Mouse (Mus musculus) spleen, postnatal 36 days (tissue): ENCODE data around the gene Sptbn2.
"Not testable (repeated sequence)": the region's sequence is repeated elsewhere in the genome, so short reads cannot be mapped to it uniquely, and the experiment has no call there.

Experiments
- DNase-seq, 2 experiments: peaks; one replicate each; pipeline ENCODE4 v3.0.0; 2022; ENCODE audit warnings: low spot score in 2 of 2, mixed read lengths in 1 of 2

Sptbn2 gene

GRCm38 (mm10) chr19:4720671-4721244 is 9.8 kb downstream of the Sptbn2 start:
- DNase-seq = no peak

- DNase-seq = no peak
Observed at GRCm38 (mm10) chr19:4729186-4729585, 18.2 kb downstream of the Sptbn2 start.

GRCm38 (mm10) chr19:4733052-4733451 is 22.1 kb downstream of the Sptbn2 start:
- DNase-seq = no peak

- no peak for DNase-seq
Observed at GRCm38 (mm10) chr19:4737866-4738265, 26.9 kb downstream of the Sptbn2 start.

GRCm38 (mm10) chr19:4739053-4739452 is 28.1 kb downstream of the Sptbn2 start:
- no peak for DNase-seq

GRCm38 (mm10) chr19:4739762-4740161 is 28.8 kb downstream of the Sptbn2 start:
- DNase-seq = no peak

- DNase-seq = no peak
Observed at GRCm38 (mm10) chr19:4741482-4741881, 30.5 kb downstream of the Sptbn2 start.

- DNase-seq = no peak
Observed at GRCm38 (mm10) chr19:4742229-4742628, 31.3 kb downstream of the Sptbn2 start.

GRCm38 (mm10) chr19:4743524-4743923 is 32.6 kb downstream of the Sptbn2 start:
- DNase-seq = no peak

GRCm38 (mm10) chr19:4744026-4744425 is 33.1 kb downstream of the Sptbn2 start:
- DNase-seq = no peak

GRCm38 (mm10) chr19:4745057-4745456 is 34.1 kb downstream of the Sptbn2 start:
- no peak for DNase-seq

- no peak for DNase-seq
Observed at GRCm38 (mm10) chr19:4745681-4746080, 34.7 kb downstream of the Sptbn2 start.

- no peak for DNase-seq
Observed at GRCm38 (mm10) chr19:4746611-4747010, 35.6 kb downstream of the Sptbn2 start.

- DNase-seq = no peak
Observed at GRCm38 (mm10) chr19:4747631-4748312, 36.8 kb downstream of the Sptbn2 start.

- no peak for DNase-seq
Observed at GRCm38 (mm10) chr19:4748493-4748892, 37.5 kb downstream of the Sptbn2 start.

GRCm38 (mm10) chr19:4749975-4750374 is 39.0 kb downstream of the Sptbn2 start:
- no peak for DNase-seq

GRCm38 (mm10) chr19:4755565-4756192 is 44.7 kb downstream of the Sptbn2 start:
- peak; percentile 83 to 88 for DNase-seq

GRCm38 (mm10) chr19:4756193-4756911 is 45.4 kb downstream of the Sptbn2 start, which contains the start of gene Rbm4b:
Gene Rbm4b, plus strand, starts transcription at chr19:4756497.
- DNase-seq = peak; percentile 96 to 97

GRCm38 (mm10) chr19:4756921-4757320 is 46.0 kb downstream of the Sptbn2 start:
- DNase-seq = no peak

- not testable (repeated sequence) for DNase-seq
Observed at GRCm38 (mm10) chr19:4760544-4760943, 49.6 kb downstream of the Sptbn2 start.

- DNase-seq = no peak
Observed at GRCm38 (mm10) chr19:4762876-4763275, 51.9 kb downstream of the Sptbn2 start.

GRCm38 (mm10) chr19:4767507-4768148 is 56.7 kb downstream of the Sptbn2 start:
- DNase-seq = no peak
